Mouse (Mus musculus) mesoderm, embryonic 11.5 days (tissue): ENCODE measurements around the gene Cdc34.
"Not testable (repeated sequence)": the region's sequence is repeated elsewhere in the genome, so short reads cannot be mapped to it uniquely, and the experiment has no call there.

Experiments
- DNase-seq: peaks from one replicate; pipeline ENCODE4 v3.0.0-alpha.2; 2012; ENCODE audit warnings: low read depth, low spot score

Gene Cdc34

GRCm38 (mm10) chr10:79695231-79696128 lies 13.5 kb downstream of the Cdc34 start:
- peak; percentile 70 for DNase-seq

- no peak for DNase-seq
Measured at GRCm38 (mm10) chr10:79696129-79696651, 14.2 kb downstream of the Cdc34 start.

- DNase-seq: no peak
Measured at GRCm38 (mm10) chr10:79697916-79698315, 15.9 kb downstream of the Cdc34 start.

- DNase-seq: no peak
Measured at GRCm38 (mm10) chr10:79698459-79698858, 16.5 kb downstream of the Cdc34 start.

GRCm38 (mm10) chr10:79700676-79701075 lies 18.7 kb downstream of the Cdc34 start:
- no peak for DNase-seq

GRCm38 (mm10) chr10:79701443-79702129 lies 19.6 kb downstream of the Cdc34 start:
- no peak for DNase-seq

GRCm38 (mm10) chr10:79702970-79703369 lies 21.0 kb downstream of the Cdc34 start:
- DNase-seq: not testable (repeated sequence)

GRCm38 (mm10) chr10:79703541-79703940 lies 21.5 kb downstream of the Cdc34 start:
- DNase-seq: no peak

- DNase-seq: peak; percentile 99
Measured at GRCm38 (mm10) chr10:79704065-79704969, 22.3 kb downstream of the Cdc34 start, which contains the start of gene Bsg. Gene Bsg (plus strand): TSS chr10:79704491.

GRCm38 (mm10) chr10:79704970-79705360 lies 23.0 kb downstream of the Cdc34 start:
- no peak for DNase-seq

GRCm38 (mm10) chr10:79705951-79706350 lies 24.0 kb downstream of the Cdc34 start:
- DNase-seq: no peak

GRCm38 (mm10) chr10:79706406-79707094 lies 24.6 kb downstream of the Cdc34 start:
- no peak for DNase-seq

- no peak for DNase-seq
Measured at GRCm38 (mm10) chr10:79707162-79707561, 25.2 kb downstream of the Cdc34 start.

GRCm38 (mm10) chr10:79707759-79708158 lies 25.8 kb downstream of the Cdc34 start:
- no peak for DNase-seq

GRCm38 (mm10) chr10:79708668-79709067 lies 26.7 kb downstream of the Cdc34 start:
- no peak for DNase-seq

- DNase-seq: no peak
Measured at GRCm38 (mm10) chr10:79709307-79709706, 27.3 kb downstream of the Cdc34 start.

GRCm38 (mm10) chr10:79712029-79712428 lies 30.0 kb downstream of the Cdc34 start:
- no peak for DNase-seq

- DNase-seq: peak; percentile 84
Measured at GRCm38 (mm10) chr10:79712499-79713126, 30.6 kb downstream of the Cdc34 start.

- no peak for DNase-seq
Measured at GRCm38 (mm10) chr10:79713163-79713562, 31.2 kb downstream of the Cdc34 start.

GRCm38 (mm10) chr10:79714996-79715395 lies 33.0 kb downstream of the Cdc34 start:
- DNase-seq: no peak
